Mouse (Mus musculus): Measurements from ENCODE around the gene Psmd11.

The Psmd11 gene

DNA sequence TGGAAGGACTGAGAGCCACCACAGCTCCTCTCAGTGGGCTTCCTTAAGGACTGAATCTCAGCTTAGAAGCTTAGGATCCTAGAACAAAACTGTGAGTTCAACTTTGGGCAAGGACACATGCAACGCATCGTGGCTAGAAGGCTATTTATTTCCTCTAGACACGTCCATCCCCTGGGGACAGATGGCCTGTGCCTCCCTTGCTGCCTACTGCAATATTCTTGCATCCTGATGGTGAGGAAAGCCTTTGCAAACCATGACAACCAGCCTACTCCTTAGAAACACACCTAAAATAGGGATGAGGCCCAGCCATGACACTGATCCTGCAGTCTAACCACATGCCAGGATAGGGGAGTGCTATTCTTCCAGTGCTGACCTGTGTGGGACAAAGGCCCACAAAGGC lies 77.2 kb downstream of the Psmd11 start:
- DNase-seq (ENCODE audit: low read depth) = no peak

DNA sequence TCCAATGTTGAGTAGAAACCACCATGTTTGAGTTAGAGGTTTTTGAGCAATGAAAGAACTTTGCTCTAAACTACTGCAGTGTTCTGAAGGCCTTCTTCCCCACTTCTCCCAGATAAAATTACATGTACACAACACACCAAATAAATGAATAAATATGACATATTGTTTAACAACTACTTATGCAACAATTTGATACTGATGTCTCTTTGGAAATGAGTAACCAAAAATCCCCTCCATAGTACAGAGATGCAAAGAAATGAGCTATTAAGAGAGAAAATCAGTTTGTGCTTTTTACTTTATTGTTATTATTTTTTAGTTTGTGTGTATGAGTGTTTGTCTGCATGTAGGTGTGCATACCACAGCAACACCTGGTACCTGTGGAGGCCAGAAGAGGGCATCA lies 78.1 kb downstream of the Psmd11 start:
- DNase-seq (ENCODE audit: low read depth) = no peak

DNA sequence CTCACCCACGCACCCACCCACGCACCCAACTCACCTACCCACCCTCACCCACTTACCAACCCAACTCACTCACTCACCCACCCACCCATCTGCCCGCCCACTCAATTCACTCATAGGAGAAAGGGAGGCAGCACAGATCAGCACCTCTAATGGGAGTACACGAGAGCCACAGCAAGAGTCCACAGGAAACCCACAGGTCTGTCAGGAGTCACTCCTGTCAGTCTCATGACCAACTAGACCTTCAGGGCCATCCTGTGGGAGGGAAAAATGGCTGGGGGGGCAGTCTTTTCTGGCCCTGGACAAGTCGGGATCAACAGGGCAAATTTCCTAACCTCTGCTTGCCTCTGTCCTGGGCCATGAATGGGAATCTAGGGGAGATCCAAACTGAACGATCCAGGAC lies 79.4 kb downstream of the Psmd11 start:
- no peak for DNase-seq (ENCODE audit: low read depth)

DNA sequence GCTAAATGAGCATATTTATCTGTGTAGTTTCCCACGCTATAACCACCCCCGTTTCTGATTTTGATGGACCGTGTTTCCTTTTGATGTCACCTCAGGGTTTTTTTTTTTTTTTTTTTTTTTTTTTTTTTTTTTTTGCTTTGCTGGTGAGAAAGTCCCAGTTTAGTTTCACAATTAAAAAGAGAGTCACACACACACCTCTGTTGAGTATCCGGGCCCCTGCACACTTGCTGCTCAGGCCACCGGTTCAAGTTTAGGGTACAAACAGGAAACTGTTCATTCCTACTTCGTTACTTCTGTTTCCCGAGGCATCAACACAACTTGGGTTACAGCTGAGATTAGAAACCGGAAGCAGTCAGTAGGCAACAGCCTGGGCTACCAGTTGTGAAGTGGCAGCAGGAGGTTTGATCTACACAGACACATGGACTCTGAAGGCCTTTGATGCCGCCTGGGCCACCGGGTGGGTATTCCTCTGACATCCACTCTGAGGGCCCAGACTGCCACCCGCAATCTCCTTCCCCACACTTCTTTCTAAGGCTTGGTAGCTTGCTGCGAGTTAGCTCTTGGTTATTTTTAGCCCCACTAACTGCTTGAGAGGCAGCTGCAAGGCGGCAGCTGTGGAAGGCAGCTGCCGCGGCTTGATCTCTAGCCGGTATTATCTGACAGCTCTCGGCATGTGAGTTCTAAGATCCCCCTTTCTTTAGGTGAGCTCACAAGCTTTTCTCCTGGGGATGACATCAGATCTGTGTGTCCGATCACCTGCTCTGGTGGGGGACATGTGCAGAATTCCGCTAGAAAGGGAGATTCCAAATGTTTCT lies 80.2 kb downstream of the Psmd11 start:
- no peak for DNase-seq (ENCODE audit: low read depth)

DNA sequence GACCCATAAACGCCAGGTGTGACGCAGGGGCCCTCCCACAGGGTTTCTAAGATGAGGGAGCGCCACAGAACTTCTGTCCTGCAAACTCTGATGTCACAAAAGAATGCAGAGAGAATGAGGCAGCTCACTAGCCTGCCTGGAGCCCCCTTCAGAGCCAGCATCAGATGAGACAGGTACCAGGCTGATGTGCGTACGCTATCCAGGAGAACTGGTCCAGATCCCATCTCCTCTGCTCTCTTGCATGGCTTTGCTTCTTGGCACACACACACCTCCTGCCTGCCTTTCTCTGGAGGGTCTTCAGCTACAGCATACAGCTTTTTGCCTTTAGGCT lies 80.7 kb downstream of the Psmd11 start:
- no peak for DNase-seq (ENCODE audit: low read depth)

DNA sequence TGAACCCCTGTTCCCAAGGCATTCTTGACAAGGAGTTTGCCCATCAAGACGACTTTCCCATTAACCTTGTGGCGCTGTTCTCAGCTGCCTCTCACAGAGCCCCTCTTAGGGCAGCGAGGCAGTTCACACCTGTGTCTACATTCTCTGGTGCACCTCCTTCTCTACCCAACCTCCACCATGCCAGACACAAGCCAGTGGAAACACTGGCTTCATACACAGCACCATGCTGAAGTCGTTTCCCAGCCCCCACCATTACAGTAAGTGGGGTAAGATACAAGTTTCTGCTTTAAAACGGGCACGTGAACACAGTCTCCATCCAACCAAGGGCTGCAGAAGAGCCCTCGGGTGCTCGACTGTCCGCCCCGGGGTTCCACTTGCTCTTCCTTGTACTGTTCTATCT lies 81.7 kb downstream of the Psmd11 start:
- DNase-seq (ENCODE audit: low read depth) = no peak

DNA sequence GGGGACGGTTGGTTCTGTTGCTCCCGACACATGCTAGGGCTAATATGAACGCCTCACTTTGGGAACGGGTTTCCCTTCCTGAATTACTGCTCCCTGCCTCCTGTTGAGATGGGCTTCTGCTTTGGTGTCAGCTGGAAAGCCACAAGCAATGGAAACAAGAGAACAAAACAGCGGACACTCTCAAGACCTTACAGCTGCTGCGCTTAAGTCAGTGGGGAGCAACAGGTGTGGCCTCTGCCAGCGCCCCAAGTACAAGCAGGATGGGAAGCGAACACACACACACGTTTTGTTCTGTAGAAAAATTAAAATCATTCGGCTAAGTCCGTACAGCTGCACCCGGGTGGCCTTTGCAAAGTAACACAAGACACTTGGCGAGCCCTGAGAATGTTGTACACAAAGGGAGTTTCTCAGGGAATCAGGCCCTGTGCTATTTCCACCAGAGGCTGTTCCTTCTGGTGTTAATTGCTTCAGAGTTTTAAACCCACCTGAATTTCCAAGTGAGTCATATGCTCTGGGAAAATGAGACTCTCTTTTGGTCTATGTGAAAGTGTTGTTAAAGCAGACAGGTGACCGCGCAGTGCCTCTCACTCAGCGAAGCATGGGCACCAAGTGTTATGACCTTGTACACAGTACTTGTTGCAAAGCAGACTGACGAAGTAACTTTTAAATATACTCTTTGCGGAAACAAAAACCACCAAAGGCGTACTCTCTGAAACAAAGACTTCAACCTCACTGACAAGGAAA lies 84.1 kb downstream of the Psmd11 start:
- no peak for DNase-seq (ENCODE audit: low read depth)

DNA sequence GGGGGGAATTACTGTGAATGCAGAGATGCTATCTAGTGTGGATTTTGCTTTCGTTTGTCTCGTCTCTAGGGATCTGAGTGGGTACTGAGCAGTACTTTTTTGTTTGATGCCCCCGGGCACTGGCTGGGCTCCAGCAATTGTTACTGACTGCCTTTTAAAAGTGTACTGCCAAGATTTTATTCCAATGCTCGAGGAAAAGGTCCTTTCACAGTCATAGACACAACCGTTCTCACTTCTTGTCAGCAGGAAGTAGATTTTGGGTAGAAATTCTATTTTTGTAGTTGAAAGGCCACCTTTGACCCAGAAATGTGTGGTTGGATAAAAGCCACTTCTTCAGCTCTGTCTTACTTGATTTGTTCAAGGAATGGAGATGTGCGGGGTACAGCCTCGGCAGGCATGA lies 85.4 kb downstream of the Psmd11 start:
- DNase-seq (ENCODE audit: low read depth) = no peak

DNA sequence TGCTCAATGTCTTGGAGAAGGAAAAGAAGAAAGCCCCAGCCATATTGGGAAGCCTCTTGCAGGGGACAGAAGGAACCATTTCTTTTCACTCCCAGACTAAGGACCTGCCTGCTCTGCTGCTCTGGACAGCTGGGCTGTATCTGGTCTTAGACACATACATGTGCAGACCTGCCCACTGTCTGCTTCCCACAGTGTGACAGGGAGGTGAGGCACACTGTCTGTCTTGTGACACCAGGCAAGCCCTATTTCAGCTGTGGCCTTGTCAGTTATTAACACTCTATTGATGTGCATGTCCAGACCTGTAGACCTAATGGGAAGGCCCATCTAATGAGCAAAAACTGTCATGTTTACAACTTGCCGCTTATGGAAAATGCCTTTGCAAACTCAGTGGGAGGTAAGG lies 86.9 kb downstream of the Psmd11 start:
- DNase-seq (ENCODE audit: low read depth) = no peak

DNA sequence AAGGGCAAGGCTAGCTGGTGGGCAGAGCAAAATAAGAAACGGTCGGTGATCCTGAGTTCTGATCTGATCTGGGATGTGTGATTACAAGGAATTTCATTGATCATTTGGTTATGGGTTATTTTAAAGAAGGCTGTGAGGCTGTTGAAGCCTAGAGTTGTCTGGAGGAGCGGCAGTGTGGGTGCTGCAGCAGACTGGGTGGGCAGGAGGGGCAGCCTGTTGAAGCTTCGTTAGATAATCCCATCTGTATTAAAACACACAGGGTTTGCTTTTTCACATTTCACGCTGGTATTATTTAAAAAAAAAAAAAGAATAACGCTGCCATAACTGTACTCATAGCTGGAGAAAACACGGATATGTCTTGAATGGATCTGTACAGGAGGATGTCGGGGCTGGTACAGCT lies 87.5 kb downstream of the Psmd11 start:
- no peak for DNase-seq (ENCODE audit: low read depth)

DNA sequence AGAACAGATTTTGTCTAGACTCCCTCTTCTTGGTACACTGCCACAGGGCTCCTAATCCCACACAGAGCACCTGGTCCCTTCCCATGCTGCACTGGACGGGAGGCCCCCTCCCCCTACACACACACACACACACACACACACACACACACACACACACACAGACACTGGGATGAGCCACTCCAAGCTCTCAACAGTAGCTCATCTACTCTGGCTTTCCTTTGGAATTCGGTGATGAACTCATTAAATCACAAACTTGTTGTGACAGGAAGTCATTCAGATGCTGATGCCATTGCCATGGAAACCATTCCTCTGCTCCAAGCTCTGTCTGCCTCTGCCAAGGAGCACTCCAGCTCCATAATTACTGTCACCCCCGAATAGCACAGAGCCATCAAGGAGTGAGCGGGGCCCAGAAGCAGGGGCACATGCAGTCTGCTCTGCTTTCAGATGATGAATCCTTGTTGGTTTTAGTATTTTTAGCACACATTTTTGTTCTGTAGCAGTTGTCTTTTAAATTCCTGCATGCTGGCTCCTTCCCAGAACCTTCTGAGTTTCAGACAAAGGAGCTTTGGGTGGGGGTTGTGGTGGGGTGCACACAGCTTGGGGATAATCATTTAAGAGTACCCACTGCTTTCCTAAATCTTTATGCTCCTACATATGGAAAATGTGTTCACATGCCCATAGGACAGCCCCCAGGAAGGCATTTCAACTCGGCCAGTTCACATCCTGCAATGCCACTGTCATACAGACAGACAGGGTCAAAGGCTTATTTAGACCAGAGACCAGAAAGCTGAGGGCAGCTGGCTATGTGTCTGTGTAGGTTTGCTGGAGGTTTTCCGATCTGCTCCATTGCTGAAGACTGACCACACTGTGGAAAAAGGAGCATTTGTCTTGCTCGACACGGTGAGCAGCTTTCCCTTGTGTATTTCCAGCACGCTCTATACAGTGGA lies 90.3 kb downstream of the Psmd11 start:
- no peak for DNase-seq (ENCODE audit: low read depth)

DNA sequence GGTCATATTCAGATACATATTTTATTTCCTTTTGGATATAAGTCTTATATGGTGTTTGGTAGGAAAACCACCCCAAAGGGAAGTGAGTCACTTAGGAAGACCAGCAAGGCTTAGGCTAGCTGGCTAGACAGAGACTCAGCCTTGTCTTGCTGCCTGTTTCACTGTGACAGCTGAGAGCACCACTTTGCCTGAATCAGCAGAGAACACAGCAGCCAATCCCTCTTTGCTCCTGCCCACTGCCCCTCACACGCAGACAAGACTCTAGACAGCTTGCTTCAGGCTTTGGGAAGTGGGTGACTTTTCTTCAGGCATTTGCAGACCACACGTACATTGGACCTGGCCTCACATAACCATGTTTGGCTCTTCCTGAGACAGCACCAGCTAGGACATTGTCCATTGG lies 92.7 kb downstream of the Psmd11 start:
- no peak for DNase-seq (ENCODE audit: low read depth)
